Mouse (Mus musculus) testis, adult 2 months (tissue): ENCODE measurements at regions not wholly inside any gene's neighbourhood (a gene's known extent, or its start where the extent isn't known, plus 50 kb on each side); places are given as distances from the start of the nearest gene placed in this dataset.

Experiments
- H3K27ac ChIP-seq: fragments of 200-500 bp; 2 replicates; pipeline ENCODE4 v1.5.1; 2012; ENCODE audit warnings: low read depth, low read length; ENCODE audit not compliant: control insufficient read depth, insufficient read depth
- H3K27me3 ChIP-seq: fragments of 200-500 bp; 2 replicates; pipeline ENCODE4 v1.6.1; 2012; ENCODE audit warnings: mild to moderate bottlenecking, low read length, moderate library complexity; ENCODE audit not compliant: control insufficient read depth, insufficient read depth
- H3K36me3 ChIP-seq: fragments of 200-500 bp; 2 replicates; pipeline ENCODE4 v1.6.1; 2012; ENCODE audit warnings: mild to moderate bottlenecking, low read length; ENCODE audit not compliant: control insufficient read depth, insufficient read depth
- H3K4me1 ChIP-seq: fragments of 200-500 bp; 2 replicates; pipeline ENCODE4 v1.6.1; 2012; ENCODE audit warnings: low read length; ENCODE audit not compliant: control insufficient read depth, insufficient read depth
- H3K4me3 ChIP-seq: fragments of 200-500 bp; 2 replicates; pipeline ENCODE4 v1.5.1; 2012; ENCODE audit warnings: low read depth, mild to moderate bottlenecking, low read length, moderate library complexity, mixed read lengths; ENCODE audit not compliant: control insufficient read depth
- CTCF ChIP-seq: fragments of 200-500 bp; IDR thresholded peaks from 2 replicates; pipeline ENCODE4 v1.5.1; 2012; ENCODE audit warnings: low read depth, mild to moderate bottlenecking, inconsistent platforms, low read length, moderate library complexity; ENCODE audit not compliant: control insufficient read depth, insufficient read depth, insufficient replicate concordance
- POLR2A ChIP-seq: fragments of 200-500 bp; IDR thresholded peaks from 2 replicates; pipeline ENCODE4 v1.6.1; 2012; ENCODE audit warnings: low read depth, mild to moderate bottlenecking, inconsistent platforms, low read length, moderate library complexity; ENCODE audit not compliant: control insufficient read depth

- H3K4me3 ChIP-seq = no peak overlapping the region
- no peak overlapping the region for H3K27ac ChIP-seq
- no peaks in the 10 kb centered on the region for H3K27me3 ChIP-seq
- H3K4me1 ChIP-seq = peaks cover 5% of the 10 kb centered on the region
- no peaks in the 10 kb centered on the region for H3K36me3 ChIP-seq
- TF ChIP-seq CTCF = no peak
- TF ChIP-seq POLR2A = no peak
These were observed 136.3 kb downstream of the Tomm20 start for GRCm38 (mm10) chr8:126809321-126809720.

- H3K36me3 ChIP-seq = no peaks in the 10 kb centered on the region
- no peaks in the 10 kb centered on the region for H3K27me3 ChIP-seq
- no peak overlapping the region for H3K4me3 ChIP-seq
- peaks cover 5% of the 10 kb centered on the region for H3K4me1 ChIP-seq
- H3K27ac ChIP-seq = no peak overlapping the region
- TF ChIP-seq POLR2A (no peak), CTCF (no peak)
These were observed 137.1 kb downstream of the Tomm20 start for GRCm38 (mm10) chr8:126808496-126808895.

GRCm38 (mm10) chr8:126807171-126807768 lies 138.4 kb downstream of the Tomm20 start:
- TF ChIP-seq CTCF = no peak
- TF ChIP-seq POLR2A = no peak
- Histone ChIP-seq H3K4me3 (no peak overlapping the region), H3K27me3 (no peaks in the 10 kb centered on the region), H3K27ac (peak overlapping the region; percentile 27), H3K36me3 (no peaks in the 10 kb centered on the region), H3K4me1 (peaks cover 5% of the 10 kb centered on the region)

GRCm38 (mm10) chr8:126806591-126806990 lies 139.1 kb downstream of the Tomm20 start:
- no peaks in the 10 kb centered on the region for H3K27me3 ChIP-seq
- no peaks in the 10 kb centered on the region for H3K36me3 ChIP-seq
- H3K4me3 ChIP-seq = no peak overlapping the region
- H3K4me1 ChIP-seq = peaks cover 5% of the 10 kb centered on the region
- TF ChIP-seq CTCF (no peak), POLR2A (no peak)
- peak overlapping the region; percentile 27 for H3K27ac ChIP-seq

GRCm38 (mm10) chr8:126806181-126806560 lies 139.5 kb downstream of the Tomm20 start:
- H3K27ac ChIP-seq = peak overlapping the region; percentile 10
- no peaks in the 10 kb centered on the region for H3K36me3 ChIP-seq
- TF ChIP-seq CTCF (no peak), POLR2A (no peak)
- H3K4me1 ChIP-seq = peaks cover 5% of the 10 kb centered on the region
- no peaks in the 10 kb centered on the region for H3K27me3 ChIP-seq
- H3K4me3 ChIP-seq = no peak overlapping the region

GRCm38 (mm10) chr8:126805365-126806180 lies 140.1 kb downstream of the Tomm20 start:
- Histone ChIP-seq H3K4me3 (no peak overlapping the region), H3K27me3 (no peaks in the 10 kb centered on the region), H3K4me1 (peaks cover 5% of the 10 kb centered on the region), H3K36me3 (no peaks in the 10 kb centered on the region), H3K27ac (peak overlapping the region; percentile 63)
- TF ChIP-seq POLR2A = no peak
- no peak for TF ChIP-seq CTCF

GRCm38 (mm10) chr8:126804115-126804514 lies 141.5 kb downstream of the Tomm20 start:
- Histone ChIP-seq H3K27ac (no peak overlapping the region), H3K4me1 (peaks cover 5% of the 10 kb centered on the region), H3K36me3 (no peaks in the 10 kb centered on the region), H3K27me3 (no peaks in the 10 kb centered on the region), H3K4me3 (no peak overlapping the region)
- no peak for TF ChIP-seq CTCF
- no peak for TF ChIP-seq POLR2A
